Mouse (Mus musculus) embryonic facial prominence, embryonic 10.5 days (tissue): Measurements from ENCODE around the gene Phc3. TPM values are rescaled to one million over a fixed set of nuclear protein-coding genes. Genes with fewer than 3 reads are reported as not detected.
"Not testable (repeated sequence)": the region's sequence is repeated elsewhere in the genome, so short reads cannot be mapped to it uniquely, and the experiment has no call there.

Source experiments
- DNase-seq: peaks from one replicate; pipeline ENCODE4 v3.0.0-alpha.2; 2017; ENCODE audit warnings: low spot score
- H3K27ac ChIP-seq: fragments of 300-500 bp; sonication (generic); replicated peaks from 2 replicates; pipeline ENCODE4 v1.5.1; 2016; ENCODE audit warnings: mild to moderate bottlenecking
- H3K27me3 ChIP-seq: fragments of 300-500 bp; sonication (generic); replicated peaks from 2 replicates; pipeline ENCODE4 v1.6.1; 2016; ENCODE audit warnings: low read depth, mild to moderate bottlenecking; ENCODE audit not compliant: poor library complexity, severe bottlenecking
- H3K36me3 ChIP-seq: fragments of 300-500 bp; sonication (generic); replicated peaks from 2 replicates; pipeline ENCODE4 v1.6.1; 2016; ENCODE audit warnings: mild to moderate bottlenecking, moderate library complexity
- H3K4me1 ChIP-seq: fragments of 300-500 bp; sonication (generic); 2 replicates; pipeline ENCODE4 v1.6.1; 2016
- H3K4me3 ChIP-seq: fragments of 300-500 bp; sonication (generic); 2 replicates; pipeline ENCODE4 v1.5.1; 2016; ENCODE audit warnings: mild to moderate bottlenecking, moderate library complexity
- H3K9me3 ChIP-seq: fragments of 300-500 bp; sonication (generic); 2 replicates; pipeline ENCODE4 v1.6.1; 2016; ENCODE audit warnings: mild to moderate bottlenecking
- WGBS: fragments of 180-500 bp; shearing (Covaris S2); methylation state at CpG from one replicate; pipeline ENCODE4 v1.1.7; 2016; 5-methylcytosine and 5-hydroxymethylcytosine counted together
- polyA plus RNA-seq: library from polyadenylated mRNA; unstranded; fragments of >200 nt; fragmentation: Nextera tagmentation; extraction: Ambion mirVana; gene quantifications from 2 replicates; pipeline ENCODE4 v1.2.1, GENCODE M21; 2016

The Phc3 gene
- polyA plus RNA-seq, 1 experiment from 2014 or later, result 4.8 TPM

DNA sequence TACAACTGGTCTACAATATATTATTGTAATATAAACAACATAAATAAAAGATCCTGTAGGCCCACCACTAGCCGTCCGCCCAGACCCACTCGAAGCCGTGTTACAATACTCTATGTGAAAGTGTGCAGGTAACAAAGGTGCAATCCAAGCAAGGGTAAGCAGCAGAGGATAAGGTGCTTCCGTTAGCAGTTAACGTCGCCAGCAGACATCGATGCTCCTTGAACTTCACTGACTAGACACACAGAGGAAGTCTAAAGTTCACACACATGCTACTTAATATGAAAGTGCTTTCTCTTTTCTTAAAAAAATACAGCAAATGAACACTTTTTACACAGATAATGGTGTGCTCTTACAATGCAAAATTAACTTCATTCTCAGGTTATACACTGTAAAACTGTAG lies 69.8 kb downstream of the Phc3 start:
- Histone ChIP-seq H3K9me3 (no peaks in the 10 kb centered on the region), H3K36me3 (peaks cover 60% of the 10 kb centered on the region), H3K27ac (no peak overlapping the region), H3K4me3 (no peak overlapping the region), H3K27me3 (no peaks in the 10 kb centered on the region), H3K4me1 (no peaks in the 10 kb centered on the region)
- DNase-seq, result no peak
- 95% methylated on average over 8 of the region's 8 CpGs for WGBS

DNA sequence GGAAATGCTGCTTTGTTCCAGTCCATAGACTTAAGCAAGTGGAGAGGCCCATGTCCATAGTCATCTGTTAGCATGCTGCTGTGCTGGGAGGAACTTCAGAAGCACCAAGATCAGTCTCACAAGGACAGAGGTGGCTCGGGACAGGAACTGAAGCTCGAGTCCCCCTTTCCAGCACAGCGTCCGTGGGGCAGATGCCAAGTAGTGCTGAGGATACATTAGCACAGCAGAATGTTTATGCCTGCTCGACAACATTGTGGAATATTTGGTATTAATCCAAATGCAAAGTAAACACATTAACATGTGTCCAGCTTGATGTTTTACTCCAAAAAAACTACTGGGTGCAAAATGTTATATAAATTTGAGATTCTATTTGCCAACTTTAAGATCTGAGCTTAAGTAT lies 72.5 kb downstream of the Phc3 start:
- no peak overlapping the region for H3K4me3 ChIP-seq

GRCm38 (mm10) chr3:30889014-30889413 lies 80.2 kb downstream of the Phc3 start:
- H3K4me3 ChIP-seq, result no peak overlapping the region
- no peak for DNase-seq
- H3K4me1 ChIP-seq, result no peaks in the 10 kb centered on the region
- no peaks in the 10 kb centered on the region; the same call in 1 of the 2 replicates for H3K36me3 ChIP-seq
- no peak overlapping the region for H3K27ac ChIP-seq
- 35% methylated on average over 1 of the region's 1 CpGs for WGBS
- no peaks in the 10 kb centered on the region for H3K27me3 ChIP-seq
- H3K9me3 ChIP-seq, result peaks cover 2% of the 10 kb centered on the region; the same call in 1 of the 2 replicates

More for the DNA sequence above, 72.5 kb downstream of the Phc3 start:
- no peaks in the 10 kb centered on the region for H3K27me3 ChIP-seq
- DNase-seq, result no peak
- no peaks in the 10 kb centered on the region for H3K4me1 ChIP-seq
- WGBS, result 88% methylated on average over 5 of the region's 5 CpGs
- H3K27ac ChIP-seq, result no peak overlapping the region
- H3K9me3 ChIP-seq, result no peaks in the 10 kb centered on the region
- H3K36me3 ChIP-seq, result peaks cover 44% of the 10 kb centered on the region

GRCm38 (mm10) chr3:30887449-30887848 lies 81.8 kb downstream of the Phc3 start:
- no peak for DNase-seq
- 89% methylated on average over 3 of the region's 3 CpGs for WGBS
- peaks cover 2% of the 10 kb centered on the region; the same call in 1 of the 2 replicates for H3K9me3 ChIP-seq
- no peak overlapping the region for H3K4me3 ChIP-seq
- no peaks in the 10 kb centered on the region for H3K4me1 ChIP-seq
- H3K27me3 ChIP-seq, result no peaks in the 10 kb centered on the region
- H3K36me3 ChIP-seq, result no peaks in the 10 kb centered on the region
- H3K27ac ChIP-seq, result no peak overlapping the region

DNA sequence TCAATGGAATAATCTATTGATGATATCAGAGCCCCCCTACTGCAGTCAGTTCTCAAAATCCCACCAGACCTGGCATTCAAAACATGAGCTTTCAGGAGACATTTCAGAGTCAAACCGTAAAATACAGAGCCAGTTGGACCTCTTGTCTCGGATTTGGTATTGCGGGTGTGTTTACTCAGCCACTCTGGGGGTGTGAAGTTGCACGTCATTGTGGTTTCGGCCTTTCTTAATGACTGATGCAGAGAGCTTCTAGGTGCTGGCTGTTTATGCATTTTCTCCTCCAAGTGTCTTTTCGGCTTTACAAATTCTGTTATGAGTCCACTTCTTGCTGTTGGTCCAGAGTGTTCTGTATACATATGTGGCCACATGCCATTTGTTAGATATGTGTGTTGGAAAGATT lies 92.5 kb downstream of the Phc3 start:
- Histone ChIP-seq H3K27ac (no peak overlapping the region), H3K4me1 (no peaks in the 10 kb centered on the region), H3K27me3 (no peaks in the 10 kb centered on the region), H3K4me3 (no peak overlapping the region), H3K36me3 (no peaks in the 10 kb centered on the region), H3K9me3 (no peaks in the 10 kb centered on the region)
- 87% methylated on average over 6 of the region's 6 CpGs for WGBS
- no peak for DNase-seq

DNA sequence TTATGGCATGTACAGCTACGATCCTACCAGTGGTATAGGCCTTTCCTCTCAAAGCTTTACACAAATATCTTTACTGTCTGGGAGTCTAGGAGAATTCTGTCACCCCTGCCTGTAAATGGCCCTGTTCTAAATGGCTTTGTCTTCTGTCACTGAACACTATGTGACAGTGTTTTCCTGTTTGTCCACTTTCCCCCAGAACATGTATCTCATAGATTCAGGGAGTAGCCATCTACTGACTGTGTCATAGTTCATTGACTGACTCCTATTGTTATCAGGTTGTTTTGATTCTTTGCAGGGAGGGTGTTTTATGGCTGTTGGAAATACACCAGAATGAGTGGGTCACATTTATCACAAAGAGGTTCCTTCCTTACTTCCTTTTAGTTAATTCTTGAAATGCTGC lies 99.2 kb downstream of the Phc3 start:
- Histone ChIP-seq H3K27me3 (no peaks in the 10 kb centered on the region), H3K4me1 (no peaks in the 10 kb centered on the region)
- no peak for DNase-seq

GRCm38 (mm10) chr3:30868625-30869024 lies 100.6 kb downstream of the Phc3 start:
- Histone ChIP-seq H3K27me3 (no peaks in the 10 kb centered on the region), H3K27ac (no peak overlapping the region), H3K36me3 (no peaks in the 10 kb centered on the region), H3K9me3 (no peaks in the 10 kb centered on the region), H3K4me1 (no peaks in the 10 kb centered on the region), H3K4me3 (no peak overlapping the region)
- 74% methylated on average over 5 of the region's 5 CpGs for WGBS
- DNase-seq, result no peak

More for the DNA sequence above, 99.2 kb downstream of the Phc3 start:
- no peak overlapping the region for H3K4me3 ChIP-seq
- H3K27ac ChIP-seq, result no peak overlapping the region
- H3K9me3 ChIP-seq, result no peaks in the 10 kb centered on the region
- 95% methylated on average over 1 of the region's 1 CpGs for WGBS
- H3K36me3 ChIP-seq, result no peaks in the 10 kb centered on the region

DNA sequence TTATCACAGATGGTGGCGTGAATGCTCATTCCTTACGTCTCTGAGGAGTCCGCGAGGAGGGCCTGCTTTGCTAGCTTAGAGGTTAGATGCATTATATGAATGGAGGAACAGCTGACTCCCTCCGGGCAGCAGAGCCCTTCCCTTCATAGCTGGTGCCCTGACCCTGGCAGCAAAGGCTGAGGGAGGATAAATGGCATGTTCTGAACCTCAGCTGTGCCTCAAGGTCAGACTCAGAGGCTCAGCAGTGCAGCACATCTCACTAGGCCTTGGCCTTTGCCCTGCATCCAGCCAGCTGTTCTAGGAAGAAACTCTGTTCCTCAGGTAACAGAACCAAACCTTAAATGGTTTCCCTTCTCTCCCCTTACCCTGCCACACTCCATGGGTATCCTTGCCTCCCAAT lies 101.0 kb downstream of the Phc3 start:
- WGBS, result 83% methylated on average over 5 of the region's 5 CpGs
- no peaks in the 10 kb centered on the region for H3K36me3 ChIP-seq
- no peak overlapping the region for H3K4me3 ChIP-seq
- no peak for DNase-seq
- H3K9me3 ChIP-seq, result no peaks in the 10 kb centered on the region
- H3K4me1 ChIP-seq, result no peaks in the 10 kb centered on the region
- H3K27ac ChIP-seq, result no peak overlapping the region
- H3K27me3 ChIP-seq, result no peaks in the 10 kb centered on the region

- no peaks in the 10 kb centered on the region for H3K4me1 ChIP-seq
- no peaks in the 10 kb centered on the region for H3K27me3 ChIP-seq
- H3K27ac ChIP-seq, result no peak overlapping the region
- H3K4me3 ChIP-seq, result no peak overlapping the region
- DNase-seq, result no peak
- H3K9me3 ChIP-seq, result no peaks in the 10 kb centered on the region
- no peaks in the 10 kb centered on the region for H3K36me3 ChIP-seq
- WGBS, result 84% methylated on average over 1 of the region's 1 CpGs
Observed at GRCm38 (mm10) chr3:30864640-30865039, 104.6 kb downstream of the Phc3 start.

DNA sequence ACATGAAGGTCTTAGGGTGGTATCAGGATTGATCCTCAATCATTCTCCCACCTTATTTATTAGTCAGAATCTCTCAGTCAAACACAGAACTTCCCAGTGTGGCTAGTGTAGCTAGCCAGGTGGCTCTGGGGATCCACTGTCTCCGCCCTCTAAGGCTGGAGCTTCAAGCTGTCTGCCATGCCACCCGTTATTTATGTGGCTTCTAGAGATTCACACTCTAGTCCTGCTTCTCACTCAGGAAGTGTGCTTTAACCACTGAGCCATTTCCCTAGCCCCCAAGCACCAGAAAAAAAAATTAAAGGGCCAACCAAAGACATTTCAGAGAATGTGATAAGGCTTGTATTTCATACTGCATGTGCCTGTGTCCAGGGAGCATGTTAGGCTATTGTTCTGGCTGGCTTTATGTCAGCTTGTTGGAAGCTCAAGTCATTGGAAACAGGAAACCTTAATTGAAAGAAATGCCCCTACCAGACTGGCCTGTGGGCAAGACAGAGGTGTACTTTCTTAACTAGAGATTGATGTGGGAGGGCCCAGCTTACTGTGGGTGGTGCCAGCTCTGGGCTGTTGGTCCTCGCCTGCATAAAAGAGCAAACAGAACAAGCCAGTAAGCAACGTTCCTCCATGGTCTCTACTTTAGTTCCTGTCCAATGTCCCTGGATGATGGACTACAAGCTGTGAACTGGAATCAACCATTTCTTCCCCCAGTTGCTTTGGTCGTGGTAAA lies 105.3 kb downstream of the Phc3 start:
- Histone ChIP-seq H3K27ac (no peak overlapping the region), H3K27me3 (no peaks in the 10 kb centered on the region), H3K4me1 (no peaks in the 10 kb centered on the region), H3K4me3 (no peak overlapping the region), H3K36me3 (no peaks in the 10 kb centered on the region), H3K9me3 (no peaks in the 10 kb centered on the region)
- DNase-seq, result no peak
- WGBS, result 72% methylated on average over 5 of the region's 5 CpGs

GRCm38 (mm10) chr3:30860705-30861104 lies 108.5 kb downstream of the Phc3 start:
- H3K36me3 ChIP-seq, result no peaks in the 10 kb centered on the region
- peaks cover 7% of the 10 kb centered on the region for H3K4me1 ChIP-seq
- H3K27ac ChIP-seq, result no peak overlapping the region
- DNase-seq, result no peak
- H3K4me3 ChIP-seq, result no peak overlapping the region
- H3K27me3 ChIP-seq, result peaks cover 21% of the 10 kb centered on the region
- no peaks in the 10 kb centered on the region for H3K9me3 ChIP-seq
- WGBS, result 78% methylated on average over 4 of the region's 4 CpGs

DNA sequence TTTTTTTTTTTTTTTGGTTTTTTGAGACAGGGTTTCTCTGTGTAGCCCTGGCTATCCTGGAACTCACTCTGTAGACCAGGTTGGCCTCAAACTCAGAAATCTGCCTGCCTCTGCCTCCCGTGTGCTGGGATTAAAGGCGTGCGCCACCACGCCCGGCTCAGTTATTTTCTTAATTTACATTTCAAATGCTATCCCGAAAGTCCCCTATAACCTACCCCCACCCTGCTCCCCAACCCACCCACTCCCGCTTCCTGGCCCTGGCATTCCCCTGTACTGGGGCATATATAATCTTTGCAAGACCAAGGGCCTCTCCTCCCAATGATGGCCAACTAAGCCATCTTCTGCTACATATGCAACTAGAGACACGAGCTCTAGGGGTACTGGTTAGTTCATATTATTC lies 109.6 kb downstream of the Phc3 start:
- H3K9me3 ChIP-seq, DNase-seq, H3K27ac ChIP-seq, H3K4me3 ChIP-seq, H3K36me3 ChIP-seq: not testable (repeated sequence)
- H3K4me1 ChIP-seq, result peaks cover 11% of the 10 kb centered on the region
- H3K27me3 ChIP-seq, result peaks cover 32% of the 10 kb centered on the region
- WGBS, result 92% methylated on average over 8 of the region's 8 CpGs

DNA sequence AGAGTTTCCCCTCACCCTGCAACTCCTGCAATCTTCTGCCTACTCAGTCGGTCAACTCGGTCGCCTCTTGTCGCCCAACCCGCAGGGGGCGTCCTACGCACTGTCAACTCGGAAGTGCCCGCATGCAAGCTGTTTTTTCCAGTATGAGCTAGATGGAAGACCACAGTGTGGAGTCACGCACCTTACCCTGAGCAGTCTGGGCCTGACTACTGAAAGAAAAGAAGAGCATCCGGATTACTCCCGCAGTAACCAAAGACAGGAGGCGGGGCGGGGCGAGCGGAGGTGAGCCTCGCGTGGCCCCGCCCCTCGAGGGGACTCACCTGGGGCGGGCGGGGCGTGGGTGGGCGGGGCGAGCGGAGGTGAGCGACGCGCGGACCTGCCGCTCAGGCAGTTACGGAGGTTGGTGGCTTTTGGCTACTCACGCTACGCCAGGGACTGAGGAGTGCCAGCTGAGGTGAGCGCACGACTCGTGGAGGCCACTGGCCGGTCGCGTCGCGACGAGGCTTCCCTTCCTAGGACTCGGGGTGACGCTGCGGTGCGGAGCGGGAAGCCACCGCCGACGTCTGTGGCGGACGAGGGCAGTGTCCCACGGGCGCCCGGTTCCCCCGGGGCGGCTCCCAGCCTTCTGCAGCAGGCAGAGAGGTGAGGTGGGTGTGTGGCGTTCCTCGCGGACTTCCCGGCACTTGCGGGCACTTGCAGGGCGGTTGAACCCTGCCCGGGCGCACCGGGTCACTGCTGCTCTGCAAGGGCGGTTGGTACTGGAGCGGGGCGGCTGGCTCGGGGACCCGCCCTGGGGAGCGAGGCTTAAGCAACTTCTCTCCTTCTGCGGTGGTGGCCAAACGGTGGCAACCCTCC lies 113.4 kb downstream of the Phc3 start, which contains the start of gene Gpr160:
Gene Gpr160, plus strand, starts transcription at position 347 of the 855 bp plus-strand sequence.
- no peaks in the 10 kb centered on the region for H3K36me3 ChIP-seq
- peaks cover 11% of the 10 kb centered on the region for H3K4me1 ChIP-seq
- H3K4me3 ChIP-seq, result peak within 1 kb of the TSS; percentile 73
- peak within 1 kb of the TSS; percentile 75 for H3K27ac ChIP-seq
- H3K9me3 ChIP-seq, result no peaks in the 10 kb centered on the region
- peak; percentile 71 for DNase-seq
- WGBS, result 1% methylated on average over 75 of the region's 75 CpGs
- H3K27me3 ChIP-seq, result peaks cover 55% of the 10 kb centered on the region
